Comparison of ENCODE assay signal across 8 mouse cellular contexts in genomic region chr2:114145315-114145801, GRCm38 (mm10). TPM values are rescaled to one million over a fixed set of nuclear protein-coding genes. Genes with fewer than 3 reads are reported as not detected.
A peak's percentile ranks its signal among the peaks of the same experiment; 100 is the strongest.
DNase-seq lines count a peak whose midpoint lies in the region; ATAC-seq lines count a peak whose summit lies in the region.

No protein-coding gene starts in this region.

- intact Hi-C loops in gastrocnemius, postnatal 14 days (cut with DNase I; ENCODE audit: low total_unique reads): loop anchor here (5.0 kb wide), 2 partner anchors 173 to 278 kb away; no protein-coding TSS in a partner anchor

- peak; percentile 30 for DNase-seq in gastrocnemius, postnatal 10 days
- DNase-seq in gastrocnemius, postnatal 14 days: no peak
- peak; percentile 60 for DNase-seq in testis, postnatal 10 days (ENCODE audit: low spot score)
- no peak for DNase-seq in testis, postnatal 14 days (ENCODE audit: low spot score)
- peak; percentile 18 to 64 for DNase-seq in cerebellum, postnatal 25 days
- peak; percentile 8 for DNase-seq in hindlimb bud, embryonic 11.5 days (ENCODE audit: extremely low spot score, low read depth, low spot score)
- DNase-seq in thymus, postnatal 4 days: peak; percentile 73

- peak; percentile 57; the same call in 1 of the 2 replicates for ATAC-seq in megakaryocyte-erythroid progenitor cell, adult 5-6 weeks (replicated peaks; ENCODE audit: low FRiP score, low TSS enrichment, poor library complexity, severe bottlenecking)

RNA-seq across cellular contexts. Expression of gene Aqr, which starts 41.5 kb away (rescaled TPM):
- total RNA-seq in gastrocnemius, postnatal 10 days (2021): 10 to 100 TPM; 12.5 to 16.8 TPM
- 10 to 100 TPM; 11.1 to 11.3 TPM for total RNA-seq in gastrocnemius, postnatal 14 days (2021)
- total RNA-seq in megakaryocyte-erythroid progenitor cell, adult 5-6 weeks (2014; fragmentation: Nextera tagmentation): 74.2 and 75.4 TPM in 2 replicates
- 68.5 and 74.9 TPM in 2 replicates for total RNA-seq in megakaryocyte-erythroid progenitor cell, adult 5-6 weeks (2017)

RNA-seq across cellular contexts. Expression of gene Zfp770, which starts 55.9 kb away (rescaled TPM):
- total RNA-seq in gastrocnemius, postnatal 10 days (2021): 10 to 100 TPM; 10.7 to 11.9 TPM
- 10 to 100 TPM; 11.8 to 13.3 TPM for total RNA-seq in gastrocnemius, postnatal 14 days (2021)
- total RNA-seq in megakaryocyte-erythroid progenitor cell, adult 5-6 weeks (2014; fragmentation: Nextera tagmentation): 13.0 and 18.2 TPM in 2 replicates
- 10.9 and 11.5 TPM in 2 replicates for total RNA-seq in megakaryocyte-erythroid progenitor cell, adult 5-6 weeks (2017)

Comparison
In these comparisons a context has a peak if more than half of its experiments do, and no peak if none do; other contexts are left out.
1. DNase-seq: peak in gastrocnemius, postnatal 10 days (single experiment), testis, postnatal 10 days (single experiment), cerebellum, postnatal 25 days (2 of 2), hindlimb bud, embryonic 11.5 days (single experiment) and thymus, postnatal 4 days (single experiment); none in gastrocnemius, postnatal 14 days (single experiment) and testis, postnatal 14 days (single experiment).